Mouse (Mus musculus) brain, embryonic 14.5 days (tissue): ENCODE measurements around the gene Fzd7.

ENCODE experiments used
- CTCF ChIP-seq: fragments of 200-500 bp; IDR thresholded peaks from 2 replicates; pipeline ENCODE4 v1.5.1; 2012; ENCODE audit warnings: inconsistent platforms, mild to moderate bottlenecking, moderate library complexity, borderline replicate concordance; ENCODE audit not compliant: insufficient read depth, insufficient read length; ENCODE audit errors: extremely low read depth
- POLR2A ChIP-seq: fragments of 200-500 bp; IDR thresholded peaks from 2 replicates; pipeline ENCODE4 v1.6.1; 2012; ENCODE audit warnings: mild to moderate bottlenecking, inconsistent platforms, borderline replicate concordance; ENCODE audit not compliant: poor library complexity, insufficient read depth, insufficient read length, severe bottlenecking; ENCODE audit errors: extremely low read depth

DNA sequence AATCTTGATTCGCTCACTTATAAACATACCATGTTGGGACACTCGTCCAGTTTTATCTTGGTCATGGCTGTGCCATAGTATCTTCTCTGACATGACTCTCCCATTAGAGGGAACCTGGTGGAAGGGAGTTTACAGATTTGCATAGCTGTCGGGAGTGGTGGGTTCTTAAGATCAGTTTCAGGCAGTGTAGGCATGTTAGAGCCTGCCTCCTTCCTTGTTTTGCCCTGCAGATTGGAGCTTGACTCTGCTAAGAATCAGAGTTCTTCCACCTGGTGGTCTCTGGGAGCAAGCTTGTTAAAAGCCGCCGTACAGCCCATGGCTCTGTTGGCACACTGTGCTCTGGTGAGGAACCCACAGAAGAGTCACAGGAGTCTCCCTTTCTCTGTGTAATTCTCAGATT lies 47.0 kb upstream of the Fzd7 start:
- TF ChIP-seq POLR2A, result no peak
- TF ChIP-seq CTCF, result no peak
